Mouse (Mus musculus) left cerebral cortex, adult 9 months (tissue): ENCODE results near the gene Opn1sw.
"Not testable (repeated sequence)": the region's sequence is repeated elsewhere in the genome, so short reads cannot be mapped to it uniquely, and the experiment has no call there.

Experiments
- DNase-seq, 2 experiments: peaks; one replicate each; pipeline ENCODE4 v3.0.0; 2022; ENCODE audit warnings: low spot score in 2 of 2

The Opn1sw gene

DNA sequence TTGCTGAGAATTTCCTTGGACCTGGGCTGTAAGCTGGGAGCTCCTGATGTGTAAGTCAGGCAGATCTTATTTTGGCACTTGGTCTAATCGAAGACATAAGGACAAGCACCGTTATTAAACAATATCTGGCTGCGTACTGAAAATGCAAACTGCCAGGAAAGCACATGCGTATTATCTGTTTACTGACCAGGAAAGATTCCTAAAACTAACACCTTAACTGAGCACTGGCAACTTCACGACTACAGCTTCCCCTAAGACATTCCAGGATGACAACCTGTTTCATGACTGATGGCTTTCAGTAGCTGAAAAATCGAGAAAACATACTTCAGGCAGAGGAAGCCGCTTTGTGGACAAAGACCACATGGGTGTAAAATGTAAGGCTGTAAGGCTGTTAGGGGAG, 41.1 kb downstream of the Opn1sw start:
- no peak for DNase-seq

DNA sequence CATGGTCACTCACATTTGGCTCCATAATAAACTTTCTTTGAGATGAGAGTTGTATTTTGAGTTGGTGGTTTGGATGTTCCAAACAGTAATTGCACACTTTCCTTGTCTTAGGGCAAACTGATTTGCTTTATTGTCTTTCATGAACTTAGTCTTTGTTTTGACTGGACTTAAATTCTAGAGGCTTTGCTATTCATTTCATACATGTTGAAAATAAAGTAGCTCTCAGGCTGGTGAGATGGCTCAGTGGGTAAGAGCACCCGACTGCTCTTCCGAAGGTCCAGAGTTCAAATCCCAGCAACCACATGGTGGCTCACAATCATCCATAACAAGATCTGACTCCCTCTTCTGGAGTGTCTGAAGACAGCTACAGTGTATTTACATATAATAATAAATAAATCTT, 41.8 kb downstream of the Opn1sw start:
- not testable (repeated sequence) for DNase-seq

DNA sequence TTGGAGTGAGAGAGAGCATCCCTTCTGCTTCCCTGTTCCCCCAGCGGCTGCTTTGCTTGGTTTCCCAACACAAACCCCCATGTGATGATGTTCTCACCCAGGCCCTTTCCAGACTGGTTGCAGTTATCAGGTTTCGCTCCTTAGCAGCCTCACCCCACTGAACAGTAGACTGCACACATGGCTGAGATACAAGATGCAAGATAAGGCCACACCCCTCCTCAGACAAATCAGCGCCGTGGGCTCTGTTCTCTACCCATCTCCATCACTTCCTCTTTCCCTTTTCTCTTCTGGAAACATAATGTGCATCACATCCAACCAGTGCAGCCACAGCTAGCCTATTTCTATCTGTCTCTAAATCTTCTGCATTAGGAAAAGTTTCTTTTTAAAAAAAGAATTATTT, 58.8 kb downstream of the Opn1sw start:
- DNase-seq = no peak

DNA sequence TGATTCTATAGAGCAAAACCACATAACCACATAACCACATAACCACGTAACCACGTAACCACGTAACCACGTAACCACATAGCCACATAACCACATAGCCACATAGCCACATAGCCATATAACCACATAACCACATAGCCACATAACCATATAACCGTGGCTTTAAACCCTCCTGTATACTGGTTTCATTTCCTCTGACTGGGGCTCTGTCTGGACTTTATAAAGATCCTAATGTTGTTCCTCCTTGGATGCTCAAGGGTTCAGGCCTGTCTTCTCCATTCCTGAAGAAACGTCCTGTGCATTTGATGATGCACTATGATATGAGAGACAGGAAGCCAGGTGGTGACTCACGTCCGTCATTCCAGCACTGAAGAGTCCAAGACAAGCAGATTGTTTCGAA, 61.3 kb downstream of the Opn1sw start:
- DNase-seq = no peak
